Mouse (Mus musculus) testis, adult 2 months (tissue): ENCODE measurements around the gene Rhou. TPM values are rescaled to one million over a fixed set of nuclear protein-coding genes. Genes with fewer than 3 reads are reported as not detected.

Experiments
- H3K27ac ChIP-seq: fragments of 200-500 bp; 2 replicates; pipeline ENCODE4 v1.5.1; 2012; ENCODE audit warnings: low read depth, low read length; ENCODE audit not compliant: control insufficient read depth, insufficient read depth
- H3K27me3 ChIP-seq: fragments of 200-500 bp; 2 replicates; pipeline ENCODE4 v1.6.1; 2012; ENCODE audit warnings: mild to moderate bottlenecking, low read length, moderate library complexity; ENCODE audit not compliant: control insufficient read depth, insufficient read depth
- H3K36me3 ChIP-seq: fragments of 200-500 bp; 2 replicates; pipeline ENCODE4 v1.6.1; 2012; ENCODE audit warnings: mild to moderate bottlenecking, low read length; ENCODE audit not compliant: control insufficient read depth, insufficient read depth
- H3K4me1 ChIP-seq: fragments of 200-500 bp; 2 replicates; pipeline ENCODE4 v1.6.1; 2012; ENCODE audit warnings: low read length; ENCODE audit not compliant: control insufficient read depth, insufficient read depth
- H3K4me3 ChIP-seq: fragments of 200-500 bp; 2 replicates; pipeline ENCODE4 v1.5.1; 2012; ENCODE audit warnings: low read depth, mild to moderate bottlenecking, low read length, moderate library complexity, mixed read lengths; ENCODE audit not compliant: control insufficient read depth
- CTCF ChIP-seq: fragments of 200-500 bp; IDR thresholded peaks from 2 replicates; pipeline ENCODE4 v1.5.1; 2012; ENCODE audit warnings: low read depth, mild to moderate bottlenecking, inconsistent platforms, low read length, moderate library complexity; ENCODE audit not compliant: control insufficient read depth, insufficient read depth, insufficient replicate concordance
- POLR2A ChIP-seq: fragments of 200-500 bp; IDR thresholded peaks from 2 replicates; pipeline ENCODE4 v1.6.1; 2012; ENCODE audit warnings: low read depth, mild to moderate bottlenecking, inconsistent platforms, low read length, moderate library complexity; ENCODE audit not compliant: control insufficient read depth
- polyA plus RNA-seq: library from polyadenylated mRNA; depleted of rRNA; stranded (reverse); fragments of >200 nt; gene quantifications from 2 replicates; pipeline ENCODE4 v1.2.3, GENCODE M21; 2012; rRNA removed

Gene Rhou
- polyA plus RNA-seq, 1 experiment: 7.6 TPM

- Histone ChIP-seq H3K27ac (no peak overlapping the region), H3K4me3 (no peak overlapping the region), H3K27me3 (no peaks in the 10 kb centered on the region), H3K36me3 (no peaks in the 10 kb centered on the region), H3K4me1 (no peaks in the 10 kb centered on the region)
- TF ChIP-seq POLR2A: no peak
- no peak for TF ChIP-seq CTCF
Measured at GRCm38 (mm10) chr8:123696167-123696566, 42.4 kb downstream of the Rhou start.

DNA sequence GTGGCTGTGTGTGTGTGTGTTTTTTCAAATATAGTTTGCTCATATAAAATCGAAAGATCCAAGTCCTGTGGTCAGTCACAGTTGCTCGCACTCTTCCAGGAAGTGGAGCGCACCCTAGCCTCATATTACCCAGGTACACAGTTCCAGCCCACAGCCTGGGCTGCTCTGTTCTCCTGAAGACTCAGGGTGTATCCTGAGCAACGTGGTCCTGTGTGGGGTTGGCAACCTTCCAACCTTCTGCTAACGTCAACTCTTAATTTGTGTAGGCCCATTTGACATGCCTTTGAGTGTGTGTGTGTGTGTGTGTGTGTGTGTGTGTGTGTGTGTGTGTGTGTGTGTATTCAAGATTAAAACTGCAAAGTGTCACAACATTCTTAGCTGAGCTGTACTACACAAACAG, 43.6 kb downstream of the Rhou start:
- Histone ChIP-seq H3K4me3 (no peak overlapping the region), H3K36me3 (no peaks in the 10 kb centered on the region), H3K4me1 (0 out of 2 replicates have a peak, but pooled peaks cover 2% of the 10 kb centered on the region), H3K27me3 (no peaks in the 10 kb centered on the region), H3K27ac (no peak overlapping the region)
- no peak for TF ChIP-seq POLR2A
- no peak for TF ChIP-seq CTCF

GRCm38 (mm10) chr8:123700399-123701070, 46.8 kb downstream of the Rhou start:
- Histone ChIP-seq H3K4me1 (0 out of 2 replicates have a peak, but pooled peaks cover 2% of the 10 kb centered on the region), H3K4me3 (no peak overlapping the region), H3K36me3 (no peaks in the 10 kb centered on the region), H3K27me3 (no peaks in the 10 kb centered on the region), H3K27ac (no peak overlapping the region)
- TF ChIP-seq POLR2A (no peak), CTCF (no peak)

DNA sequence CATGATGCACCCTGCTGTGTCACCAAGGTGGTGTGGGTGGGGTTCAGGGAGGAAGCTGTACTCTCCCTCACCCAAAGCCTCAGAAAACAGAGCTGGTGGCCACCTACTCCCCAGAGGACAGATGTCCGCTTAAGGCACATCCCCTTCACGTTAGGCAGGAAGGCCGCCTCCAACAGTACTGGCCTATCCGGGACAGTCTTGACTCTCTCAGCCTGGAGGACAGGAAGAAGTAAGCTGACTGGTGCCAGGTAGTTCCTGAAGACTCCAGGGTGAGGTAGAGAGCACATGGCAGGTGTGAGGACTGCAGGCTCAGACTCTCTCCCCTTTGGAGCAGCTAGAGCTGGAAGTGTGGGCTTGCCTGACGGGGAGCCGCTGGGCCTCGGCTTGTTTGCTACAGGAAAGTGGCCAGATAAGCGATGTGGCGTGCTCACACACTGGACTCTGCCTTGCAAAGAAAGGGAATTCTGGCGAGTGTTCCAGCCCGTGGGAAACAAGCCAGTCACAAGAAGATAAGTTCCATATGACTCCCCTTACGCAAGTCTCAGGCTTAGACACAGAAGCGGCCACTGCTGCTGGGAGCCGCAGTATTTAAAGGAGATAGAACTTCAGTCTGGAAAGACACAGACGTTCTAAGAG, 48.3 kb downstream of the Rhou start:
- H3K27ac ChIP-seq: no peak overlapping the region
- H3K4me3 ChIP-seq: no peak overlapping the region
- no peaks in the 10 kb centered on the region for H3K27me3 ChIP-seq
- TF ChIP-seq CTCF (no peak), POLR2A (no peak)
- 0 out of 2 replicates have a peak, but pooled peaks cover 2% of the 10 kb centered on the region for H3K4me1 ChIP-seq
- H3K36me3 ChIP-seq: no peaks in the 10 kb centered on the region

DNA sequence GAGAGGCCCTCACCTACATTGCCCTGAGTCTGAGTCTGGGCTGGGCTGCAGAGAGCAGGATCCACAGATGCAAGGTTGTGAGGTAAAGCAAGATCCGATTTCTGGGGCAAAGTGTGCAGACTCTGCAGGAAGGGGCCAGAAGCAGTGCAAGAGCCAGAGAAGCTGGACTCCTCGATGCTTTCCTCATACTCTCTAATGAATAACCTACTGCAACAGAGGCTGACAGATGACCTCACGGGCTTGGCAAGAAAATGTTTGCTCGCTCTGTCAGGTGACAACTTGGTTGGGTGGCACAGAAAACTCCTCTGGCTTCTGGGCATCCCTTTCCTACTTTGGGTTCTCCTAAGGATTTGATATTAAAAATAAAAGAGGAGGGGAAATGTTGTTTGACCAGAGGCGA, 51.6 kb downstream of the Rhou start:
- Histone ChIP-seq H3K4me3 (no peak overlapping the region), H3K27ac (no peak overlapping the region), H3K4me1 (0 out of 2 replicates have a peak, but pooled peaks cover 2% of the 10 kb centered on the region), H3K36me3 (no peaks in the 10 kb centered on the region), H3K27me3 (no peaks in the 10 kb centered on the region)
- TF ChIP-seq POLR2A: no peak

DNA sequence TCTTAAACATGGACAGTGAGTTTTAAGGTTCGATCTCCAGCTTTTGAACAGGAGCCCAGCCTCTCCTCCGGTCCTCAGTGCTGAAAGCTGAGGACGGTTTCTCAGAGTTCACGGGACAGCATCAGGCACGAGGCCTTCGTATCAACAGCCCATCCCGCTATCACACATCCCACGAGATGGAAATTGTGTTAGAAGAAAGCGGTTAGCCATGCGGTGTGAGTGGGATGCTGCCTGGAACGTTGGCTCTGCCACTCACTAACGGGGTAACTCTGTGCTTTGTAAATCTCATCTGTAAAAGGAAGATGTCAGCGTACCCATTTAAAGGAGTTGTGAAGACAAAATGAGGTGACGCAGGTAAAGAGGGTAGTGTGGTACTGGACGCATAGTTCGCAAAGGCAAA, 53.4 kb downstream of the Rhou start:
- Histone ChIP-seq H3K27me3 (no peaks in the 10 kb centered on the region), H3K27ac (no peak overlapping the region), H3K36me3 (no peaks in the 10 kb centered on the region), H3K4me3 (no peak overlapping the region), H3K4me1 (no peaks in the 10 kb centered on the region)
- no peak for TF ChIP-seq CTCF
- no peak for TF ChIP-seq POLR2A

DNA sequence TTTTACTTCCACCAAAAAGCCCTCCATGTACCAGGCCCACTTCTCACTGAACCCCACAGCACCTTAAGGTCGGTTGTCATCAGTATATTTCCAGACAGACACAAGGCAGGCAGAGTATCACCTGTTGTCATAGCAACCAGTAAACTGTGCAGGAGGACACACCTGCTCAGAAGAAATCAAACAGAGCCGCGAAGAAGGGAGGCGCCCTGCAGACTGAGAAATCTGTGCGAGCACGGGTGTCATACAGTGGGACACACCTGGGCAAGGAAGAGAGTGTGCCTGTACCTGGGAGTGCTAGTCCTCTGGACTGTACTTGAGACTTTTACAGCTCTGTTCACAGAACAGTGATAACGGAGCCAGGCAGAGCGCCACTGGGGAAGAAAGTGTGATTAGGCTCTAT, 55.0 kb downstream of the Rhou start:
- no peak overlapping the region for H3K27ac ChIP-seq
- no peak for TF ChIP-seq CTCF
- H3K4me3 ChIP-seq: no peak overlapping the region
- H3K36me3 ChIP-seq: no peaks in the 10 kb centered on the region
- no peaks in the 10 kb centered on the region for H3K27me3 ChIP-seq
- H3K4me1 ChIP-seq: no peaks in the 10 kb centered on the region

DNA sequence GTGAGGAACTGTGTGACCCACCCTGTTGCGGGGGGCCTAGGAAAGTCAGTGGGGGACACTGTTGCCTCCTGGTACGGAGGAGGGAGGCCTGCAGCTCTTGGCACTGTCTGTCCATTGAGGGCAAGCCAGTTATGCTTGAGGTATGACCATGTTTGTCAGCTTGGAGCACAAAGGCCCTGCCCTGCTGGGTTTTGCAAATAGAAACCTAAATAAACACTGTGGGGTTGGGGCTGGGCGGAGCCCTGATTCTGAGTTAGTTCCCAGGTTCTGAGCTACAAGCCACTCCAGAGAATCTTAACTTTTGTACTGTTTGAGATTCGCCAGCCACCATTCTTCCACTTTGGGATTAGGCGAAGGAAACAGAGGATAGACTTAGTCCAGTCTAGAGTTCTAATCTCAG, 56.6 kb downstream of the Rhou start:
- Histone ChIP-seq H3K27me3 (no peaks in the 10 kb centered on the region), H3K4me1 (peaks cover under 1% of the 10 kb centered on the region), H3K4me3 (no peak overlapping the region), H3K36me3 (no peaks in the 10 kb centered on the region), H3K27ac (no peak overlapping the region)
- TF ChIP-seq POLR2A: no peak
- no peak for TF ChIP-seq CTCF

Other genes with a start within 250 kb of the Rhou start
- gene Mc1r, start 246.8 kb upstream of the Rhou start, polyA plus RNA-seq: 0.02 and 0.15 TPM in 2 replicates
- gene Tubb3, start 242.5 kb upstream of the Rhou start, polyA plus RNA-seq: 43.5 and 48.7 TPM in 2 replicates
- 3.5 and 3.7 TPM in 2 replicates for gene Def8, start 230.4 kb upstream of the Rhou start, polyA plus RNA-seq
- 29.5 and 30.4 TPM in 2 replicates for gene Afg3l1, start 176.0 kb upstream of the Rhou start, polyA plus RNA-seq
- 51.9 and 52.5 TPM in 2 replicates for gene Dbndd1, start 138.5 kb upstream of the Rhou start, polyA plus RNA-seq
- gene Gas8, start 135.1 kb upstream of the Rhou start, polyA plus RNA-seq: 54.7 and 55.3 TPM in 2 replicates
- gene Rab4a, start 152.1 kb downstream of the Rhou start, polyA plus RNA-seq: 5.3 and 8.9 TPM in 2 replicates
- 28.2 and 32.0 TPM in 2 replicates for gene Ccsap, start 206.3 kb downstream of the Rhou start, polyA plus RNA-seq
- gene Acta1, start 240.8 kb downstream of the Rhou start, polyA plus RNA-seq: 0.78 and 15.2 TPM in 2 replicates